ENCODE assay signal across 17 mouse cellular contexts in genomic region chr8:84599401-84599800, GRCm38 (mm10).
"Had no signal": no experiment of that assay in that cellular context is flagged by ENCODE, and none has a peak within 500 bp of the region (broad histone marks: within the 10 kb centered on the region; RNA-seq: fewer than 3 reads in every experiment).

No protein-coding gene starts in this region.

- H3K27ac ChIP-seq: liver, embryonic 15.5 days; lung, embryonic 15.5 days; macrophage; midbrain, embryonic 12.5 days; midbrain, embryonic 15.5 days; neural tube, embryonic 12.5 days; stomach, embryonic 15.5 days; stomach, postnatal 0 days had no signal

- ATAC-seq: liver, postnatal 0 days; lung, postnatal 0 days; midbrain, embryonic 15.5 days had no signal

- H3K9ac ChIP-seq: liver, embryonic 15.5 days; liver, postnatal 0 days; lung, embryonic 15.5 days; midbrain, embryonic 15.5 days; stomach, embryonic 15.5 days had no signal

- H3K4me2 ChIP-seq: liver, embryonic 15.5 days had no signal

- H3K9me3 ChIP-seq: liver, embryonic 15.5 days; lung, embryonic 15.5 days; midbrain, embryonic 12.5 days; midbrain, embryonic 15.5 days; neural tube, embryonic 12.5 days; stomach, embryonic 15.5 days had no signal

- DNase-seq: liver, postnatal 0 days; lung, adult 2 months; lung, postnatal 14 days; lung, postnatal 36 days; right cerebral cortex, postnatal 14 days; thymus, adult 2 months; thymus, postnatal 36 days had no signal

- H3K36me3 ChIP-seq: liver, embryonic 15.5 days; lung, embryonic 15.5 days; neural tube, embryonic 12.5 days; stomach, embryonic 15.5 days had no signal

- H3K4me3 ChIP-seq: liver, embryonic 15.5 days; lung, embryonic 15.5 days; megakaryocyte, embryonic 14.5 days; midbrain, embryonic 12.5 days; midbrain, embryonic 15.5 days; neural tube, embryonic 12.5 days; stomach, embryonic 15.5 days had no signal
